Mouse (Mus musculus) liver, adult 2 months (tissue): ENCODE measurements around the gene Bclaf1.

ENCODE experiments used
- CTCF ChIP-seq: fragments of 200-500 bp; IDR thresholded peaks from 2 replicates; pipeline ENCODE4 v1.5.1; 2011; ENCODE audit warnings: low read depth, low read length, control low read depth
- POLR2A ChIP-seq: fragments of 200-500 bp; IDR thresholded peaks from 2 replicates; pipeline ENCODE4 v1.6.1; 2011; ENCODE audit warnings: low read length, control low read depth; ENCODE audit not compliant: insufficient read depth; ENCODE audit errors: extremely low read depth

- TF ChIP-seq POLR2A: no peak
- TF ChIP-seq CTCF: no peak
These were observed 30.8 kb upstream of the Bclaf1 start for GRCm38 (mm10) chr10:20281456-20281855.
